Mouse (Mus musculus) frontal cortex, postnatal 10 days (tissue): ENCODE measurements around the gene Elf4.
A peak's percentile ranks its signal among the peaks of the same experiment; 100 is the strongest.

Source experiments
- DNase-seq, 2 experiments: peaks; one replicate each; pipeline ENCODE4 v3.0.0; 2022; ENCODE audit warnings: low spot score in 2 of 2, mixed read lengths in 1 of 2

Gene Elf4

GRCm38 (mm10) chrX:48462754-48463507 lies at the start of gene Elf4:
Gene Elf4, minus strand, starts transcription at chrX:48463132.
- DNase-seq = peak in 1 of 2 experiments; percentile 38

- DNase-seq = no peak
Observed at GRCm38 (mm10) chrX:48493763-48494162, 30.8 kb upstream of the Elf4 start.

- DNase-seq = no peak
Observed at GRCm38 (mm10) chrX:48481687-48482086, 18.8 kb upstream of the Elf4 start.

- no peak for DNase-seq
Observed at GRCm38 (mm10) chrX:48481095-48481494, 18.2 kb upstream of the Elf4 start.

- DNase-seq = no peak
Observed at GRCm38 (mm10) chrX:48467355-48467946, 4.5 kb upstream of the Elf4 start.

GRCm38 (mm10) chrX:48466174-48466573 lies 3.2 kb upstream of the Elf4 start:
- DNase-seq = no peak

- no peak for DNase-seq
Observed at GRCm38 (mm10) chrX:48464436-48464835, 1.5 kb upstream of the Elf4 start.

- no peak for DNase-seq
Observed at GRCm38 (mm10) chrX:48463636-48464035, 704 bp upstream of the Elf4 start.

- DNase-seq = no peak
Observed at GRCm38 (mm10) chrX:48462297-48462696, 635 bp downstream of the Elf4 start.

GRCm38 (mm10) chrX:48461006-48461405 lies 1.9 kb downstream of the Elf4 start:
- DNase-seq = no peak

- no peak for DNase-seq
Observed at GRCm38 (mm10) chrX:48460496-48460895, 2.4 kb downstream of the Elf4 start.

GRCm38 (mm10) chrX:48456956-48457355 lies 6.0 kb downstream of the Elf4 start:
- DNase-seq = no peak

GRCm38 (mm10) chrX:48455018-48455417 lies 7.9 kb downstream of the Elf4 start:
- DNase-seq = no peak

- no peak for DNase-seq
Observed at GRCm38 (mm10) chrX:48454495-48454878, 8.4 kb downstream of the Elf4 start.

- peak; percentile 20 to 27 for DNase-seq
Observed at GRCm38 (mm10) chrX:48453736-48454494, 9.0 kb downstream of the Elf4 start.

GRCm38 (mm10) chrX:48452931-48453673 lies 9.8 kb downstream of the Elf4 start:
- no peak for DNase-seq

GRCm38 (mm10) chrX:48452231-48452890 lies 10.6 kb downstream of the Elf4 start:
- DNase-seq = no peak

GRCm38 (mm10) chrX:48449646-48450045 lies 13.3 kb downstream of the Elf4 start:
- DNase-seq = no peak

GRCm38 (mm10) chrX:48444677-48445076 lies 18.3 kb downstream of the Elf4 start:
- no peak for DNase-seq

- no peak for DNase-seq
Observed at GRCm38 (mm10) chrX:48441954-48442353, 21.0 kb downstream of the Elf4 start.

GRCm38 (mm10) chrX:48441548-48441947 lies 21.4 kb downstream of the Elf4 start:
- DNase-seq = no peak
